Mouse (Mus musculus): ENCODE results near the gene Ksr1.

GRCm38 (mm10) chr11:79140511-79140888 lies 5.7 kb downstream of the Ksr1 start:
- TF ChIP-seq POLR2A (IDR thresholded peaks at IDR 0.05; ENCODE audit: borderline replicate concordance, extremely low read depth, insufficient read depth, insufficient read length, poor library complexity, severe bottlenecking): no peak
- TF ChIP-seq CTCF (IDR thresholded peaks at IDR 0.05; ENCODE audit: borderline replicate concordance, extremely low read depth, insufficient read depth, insufficient read length): no peak

All from brain, embryonic 14.5 days (tissue).